Mouse (Mus musculus) bone marrow macrophage, adult 2 months (primary cell): ENCODE results near the gene Sik3.

Experiments
- CTCF ChIP-seq: IDR thresholded peaks from 2 replicates; pipeline ENCODE4 v1.5.1; 2012; ENCODE audit warnings: low read depth, mild to moderate bottlenecking, low read length, moderate library complexity
- POLR2A ChIP-seq: IDR thresholded peaks from 2 replicates; pipeline ENCODE4 v1.6.1; 2012; ENCODE audit warnings: mild to moderate bottlenecking, low read depth, low read length, borderline replicate concordance

DNA sequence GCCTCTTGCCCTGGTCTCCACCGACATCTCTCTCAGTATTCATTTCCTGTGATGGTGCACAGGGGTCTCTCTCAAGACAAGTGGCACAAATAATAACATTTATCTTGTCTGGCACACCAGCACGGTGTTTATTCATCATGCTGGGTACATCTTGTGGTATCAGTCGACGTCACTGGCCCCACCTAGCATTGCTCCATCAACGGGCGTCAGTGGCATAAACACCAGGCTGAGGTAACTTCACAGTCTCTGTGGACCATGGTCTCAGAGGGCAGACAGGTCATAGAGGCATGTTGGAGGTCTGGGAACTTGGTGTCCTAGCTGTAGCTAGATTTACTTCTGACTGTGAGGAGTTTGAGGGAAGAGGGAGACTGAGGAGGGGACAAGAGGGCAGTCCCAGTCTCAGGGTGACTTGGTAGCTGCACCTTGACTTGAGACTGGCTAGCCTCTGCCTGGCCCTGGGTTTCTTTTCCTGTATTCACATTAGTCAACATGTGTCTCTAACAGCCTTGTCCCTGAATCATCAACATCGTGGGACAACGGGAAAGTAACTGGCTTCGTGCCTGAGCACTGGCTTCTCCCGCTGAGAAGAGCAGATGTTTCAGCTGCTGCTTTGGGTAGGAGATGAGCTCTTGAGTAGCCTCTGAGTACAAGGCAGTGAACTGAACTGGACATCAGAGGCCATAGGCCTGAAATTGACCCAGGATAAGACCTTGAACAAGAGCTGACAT, 244.2 kb downstream of the Sik3 start:
- no peak for TF ChIP-seq POLR2A
- no peak for TF ChIP-seq CTCF
